Mouse (Mus musculus) T-cell, adult 2 months (primary cell): ENCODE data around the gene Nckap1.
"Not testable (repeated sequence)": the region's sequence is repeated elsewhere in the genome, so short reads cannot be mapped to it uniquely, and the experiment has no call there.

Source experiments
- DNase-seq: peaks from one replicate; pipeline ENCODE4 v3.0.0; 2022; ENCODE audit warnings: low spot score

Nckap1 gene

GRCm38 (mm10) chr2:80560773-80561172 lies 20.4 kb downstream of the Nckap1 start:
- DNase-seq: no peak

- no peak for DNase-seq
Measured at GRCm38 (mm10) chr2:80559655-80560054, 21.5 kb downstream of the Nckap1 start.

- DNase-seq: no peak
Measured at GRCm38 (mm10) chr2:80554442-80554841, 26.7 kb downstream of the Nckap1 start.

- DNase-seq: no peak
Measured at GRCm38 (mm10) chr2:80549704-80550103, 31.5 kb downstream of the Nckap1 start.

- no peak for DNase-seq
Measured at GRCm38 (mm10) chr2:80547901-80548300, 33.3 kb downstream of the Nckap1 start.

GRCm38 (mm10) chr2:80542801-80543200 lies 38.4 kb downstream of the Nckap1 start:
- DNase-seq: no peak

- no peak for DNase-seq
Measured at GRCm38 (mm10) chr2:80537156-80537555, 44.0 kb downstream of the Nckap1 start.

- DNase-seq: no peak
Measured at GRCm38 (mm10) chr2:80536608-80537007, 44.6 kb downstream of the Nckap1 start.

GRCm38 (mm10) chr2:80524275-80524674 lies 56.9 kb downstream of the Nckap1 start:
- no peak for DNase-seq

GRCm38 (mm10) chr2:80506051-80506802 lies 75.0 kb downstream of the Nckap1 start:
- no peak for DNase-seq

- no peak for DNase-seq
Measured at GRCm38 (mm10) chr2:80502132-80502531, 79.0 kb downstream of the Nckap1 start.

GRCm38 (mm10) chr2:80495304-80495703 lies 85.9 kb downstream of the Nckap1 start:
- not testable (repeated sequence) for DNase-seq

- DNase-seq: no peak
Measured at GRCm38 (mm10) chr2:80486851-80487250, 94.3 kb downstream of the Nckap1 start.

- DNase-seq: no peak
Measured at GRCm38 (mm10) chr2:80484951-80485350, 96.2 kb downstream of the Nckap1 start.

GRCm38 (mm10) chr2:80475831-80476230 lies 105.3 kb downstream of the Nckap1 start:
- DNase-seq: no peak

GRCm38 (mm10) chr2:80474247-80474796 lies 106.9 kb downstream of the Nckap1 start:
- no peak for DNase-seq

- DNase-seq: no peak
Measured at GRCm38 (mm10) chr2:80465991-80466821, 115.0 kb downstream of the Nckap1 start.

GRCm38 (mm10) chr2:80461827-80462226 lies 119.4 kb downstream of the Nckap1 start:
- DNase-seq: no peak
